12 mouse cellular contexts compared by ENCODE assay signal in genomic region chr7:81476833-81477232, GRCm38 (mm10). TPM values are rescaled to one million over a fixed set of nuclear protein-coding genes. Genes with fewer than 3 reads are reported as not detected.
A peak's percentile ranks its signal among the peaks of the same experiment; 100 is the strongest.
DNase-seq lines count a peak whose midpoint lies in the region; ATAC-seq and TF ChIP-seq lines count a peak whose summit lies in the region.
"Had no signal": no experiment of that assay in that cellular context is flagged by ENCODE, and none has a peak within 500 bp of the region (broad histone marks: within the 10 kb centered on the region; RNA-seq: fewer than 3 reads in every experiment).

No protein-coding gene starts in this region.

- no peak for DNase-seq in layer of hippocampus, adult 2 months (ENCODE audit: low spot score in 2 of 2)
- no peak for DNase-seq in layer of hippocampus, adult 11-12 months (ENCODE audit: low spot score)
- DNase-seq in retina, postnatal 1 day: peak; percentile 44
- DNase-seq in spleen, adult 12 weeks (ENCODE audit: low spot score): no peak
- DNase-seq in adrenal gland, adult 2 months: no peak
- DNase-seq in spleen, postnatal 4 days (ENCODE audit: low spot score in 2 of 2): no peak
- DNase-seq: kidney, adult 18-20 months had no signal

- 3% methylated on average over 24 of the region's 24 CpGs for WGBS in embryonic facial prominence, embryonic 13.5 days
- WGBS in intestine, embryonic 16.5 days: 5% methylated on average over 24 of the region's 24 CpGs

- no peak for ATAC-seq in embryonic facial prominence, embryonic 13.5 days (ENCODE audit: insufficient number of reproducible peaks, insufficient read depth, low FRiP score, low TSS enrichment, low read depth)
- no peak for ATAC-seq in intestine, embryonic 16.5 days

- H3K9ac ChIP-seq in embryonic facial prominence, embryonic 13.5 days: no peak overlapping the region; the same call in 1 of the 2 replicates
- no peak overlapping the region for H3K9ac ChIP-seq in intestine, embryonic 16.5 days (ENCODE audit: low read depth, low read length)

- H3K4me3 ChIP-seq in layer of hippocampus, adult 2 months: no peak overlapping the region
- peak overlapping the region; percentile 25 for H3K4me3 ChIP-seq in embryonic facial prominence, embryonic 13.5 days
- H3K4me3 ChIP-seq in intestine, embryonic 16.5 days (ENCODE audit: low read length): no peak overlapping the region

- peaks cover 10% of the 10 kb centered on the region; the same call in 1 of the 2 replicates for H3K4me1 ChIP-seq in embryonic facial prominence, embryonic 13.5 days
- H3K4me1 ChIP-seq in intestine, embryonic 16.5 days (ENCODE audit: control insufficient read depth, insufficient read depth, low read length): no peaks in the 10 kb centered on the region

- no peak for TF ChIP-seq CTCF in layer of hippocampus, adult 2 months (conservative IDR thresholded peaks at IDR 0.05)

- H3K4me2 ChIP-seq in embryonic facial prominence, embryonic 13.5 days: peak overlapping the region; percentile 46
- 0 out of 2 replicates have a peak overlapping the region, but pooled peaks have one; percentile 12 for H3K4me2 ChIP-seq in intestine, embryonic 16.5 days (ENCODE audit: low read depth, low read length)

- H3K9me3 ChIP-seq in embryonic facial prominence, embryonic 13.5 days: no peaks in the 10 kb centered on the region
- H3K9me3 ChIP-seq in intestine, embryonic 16.5 days (ENCODE audit: control insufficient read depth, low read length): no peaks in the 10 kb centered on the region

- H3K36me3 ChIP-seq in embryonic facial prominence, embryonic 13.5 days: no peaks in the 10 kb centered on the region
- H3K36me3 ChIP-seq in intestine, embryonic 16.5 days (ENCODE audit: control insufficient read depth, insufficient read depth, low read length): no peaks in the 10 kb centered on the region

- H3K27ac ChIP-seq in layer of hippocampus, adult 2 months: 0 out of 2 replicates have a peak overlapping the region, but pooled peaks have one; percentile 10
- no peak overlapping the region for H3K27ac ChIP-seq in embryonic facial prominence, embryonic 13.5 days
- no peak overlapping the region for H3K27ac ChIP-seq in intestine, embryonic 16.5 days (ENCODE audit: low read length)

- peaks cover 39% of the 10 kb centered on the region for H3K27me3 ChIP-seq in embryonic facial prominence, embryonic 13.5 days
- peaks cover 13% of the 10 kb centered on the region for H3K27me3 ChIP-seq in intestine, embryonic 16.5 days (replicated peaks; ENCODE audit: control insufficient read depth, insufficient read depth, low read length)

RNA-seq across cellular contexts. Expression of gene Ap3b2, which starts 16.9 kb away (rescaled TPM):
- total RNA-seq in layer of hippocampus, adult 2 months (2021): 100 to 1,000 TPM; 162 to 180 TPM
- 2.6 and 2.9 TPM in 2 replicates for polyA plus RNA-seq in embryonic facial prominence, embryonic 13.5 days (2015; fragmentation: Nextera tagmentation; extraction: Ambion mirVana)
- 4.4 and 5.2 TPM in 2 replicates for polyA plus RNA-seq in intestine, embryonic 16.5 days (2015; fragmentation: Nextera tagmentation; extraction: Ambion mirVana)
- 10 to 100 TPM in 1 of 2 experiments, 1 to 10 TPM in 1; 8.7 to 15.4 TPM for total RNA-seq in adrenal gland, adult 2 months (2021)
- 7.4 and 9.5 TPM in 2 replicates for polyA plus RNA-seq in adrenal gland, adult 2 months (2012; rRNA removed)
- total RNA-seq: neutrophil, adult 5-6 weeks had no signal

RNA-seq across cellular contexts. Expression of gene BC048679, which starts 21.2 kb away (rescaled TPM):
- total RNA-seq in layer of hippocampus, adult 2 months (2021): not detected
- not detected in 2 replicates for polyA plus RNA-seq in embryonic facial prominence, embryonic 13.5 days (2015; fragmentation: Nextera tagmentation; extraction: Ambion mirVana)
- not detected in 2 replicates for polyA plus RNA-seq in intestine, embryonic 16.5 days (2015; fragmentation: Nextera tagmentation; extraction: Ambion mirVana)
- total RNA-seq in adrenal gland, adult 2 months (2021): not detected
- polyA plus RNA-seq in adrenal gland, adult 2 months (2012; rRNA removed): not detected in 2 replicates
- total RNA-seq: neutrophil, adult 5-6 weeks had no signal
- polyA plus RNA-seq: lung, embryonic 16.5 days; stomach, embryonic 16.5 days had no signal

RNA-seq across cellular contexts. Expression of gene Cpeb1, which starts 21.6 kb away (rescaled TPM):
- 100 to 1,000 TPM; 117 to 123 TPM for total RNA-seq in layer of hippocampus, adult 2 months (2021)
- polyA plus RNA-seq in embryonic facial prominence, embryonic 13.5 days (2015; fragmentation: Nextera tagmentation; extraction: Ambion mirVana): 0.77 and 1.7 TPM in 2 replicates
- 0.81 and 0.92 TPM in 2 replicates for polyA plus RNA-seq in intestine, embryonic 16.5 days (2015; fragmentation: Nextera tagmentation; extraction: Ambion mirVana)
- 10 to 100 TPM; 26.2 to 34.6 TPM for total RNA-seq in adrenal gland, adult 2 months (2021)
- polyA plus RNA-seq in adrenal gland, adult 2 months (2012; rRNA removed): 14.2 and 15.3 TPM in 2 replicates
- total RNA-seq: neutrophil, adult 5-6 weeks had no signal
